Mouse (Mus musculus) macrophage (primary cell): Measurements from ENCODE around the gene Tspan15. TPM values are rescaled to one million over a fixed set of nuclear protein-coding genes. Genes with fewer than 3 reads are reported as not detected.

ENCODE experiments used
- H3K27ac ChIP-seq: fragments of 350-480 bp; formaldehyde crosslinking; 2 replicates; pipeline ENCODE4 v1.9.0; 2021
- H3K36me3 ChIP-seq: fragments of 350-480 bp; formaldehyde crosslinking; 2 replicates; pipeline ENCODE4 v1.9.0; 2021; ENCODE audit errors: inconsistent target
- H3K4me3 ChIP-seq: fragments of 350-480 bp; formaldehyde crosslinking; 2 replicates; pipeline ENCODE4 v1.9.0; 2021; ENCODE audit errors: inconsistent target
- H3K79me2 ChIP-seq: fragments of 350-480 bp; formaldehyde crosslinking; 2 replicates; pipeline ENCODE4 v1.9.0; 2021; ENCODE audit errors: inconsistent target
- WGBS: methylation state at CpG from one replicate; pipeline ENCODE4 v1.1.7; 2026; ENCODE audit warnings: inconsistent platforms; ENCODE audit not compliant: missing documents; 5-methylcytosine and 5-hydroxymethylcytosine counted together
- polyA plus RNA-seq: library from polyadenylated mRNA; stranded (reverse); fragments of 250-400 nt; gene quantifications from 3 replicates; pipeline ENCODE4 v1.2.4, GENCODE M21; 2018; ENCODE audit warnings: inconsistent platforms

The Tspan15 gene
- polyA plus RNA-seq, 1 experiment from 2014 or later: not detected

- Histone ChIP-seq H3K27ac (no peak overlapping the region), H3K4me3 (no peak overlapping the region), H3K36me3 (no peaks in the 10 kb centered on the region), H3K79me2 (no peaks in the 10 kb centered on the region)
- WGBS: 96% methylated on average over 5 of the region's 5 CpGs
Measured at GRCm38 (mm10) chr10:62145957-62146356, 85.1 kb downstream of the Tspan15 start.

GRCm38 (mm10) chr10:62143820-62144219 is 87.2 kb downstream of the Tspan15 start, which contains the start of gene Fam241b:
TSS of gene Fam241b (minus strand) at chr10:62143920.
- Histone ChIP-seq H3K79me2 (no peaks in the 10 kb centered on the region), H3K27ac (no peak within 1 kb of the TSS), H3K4me3 (no peak within 1 kb of the TSS), H3K36me3 (no peaks in the 10 kb centered on the region)
- 61% methylated on average over 8 of the region's 8 CpGs for WGBS

GRCm38 (mm10) chr10:62138040-62138439 is 93.0 kb downstream of the Tspan15 start:
- H3K27ac ChIP-seq: no peak overlapping the region
- 12% methylated on average over 3 of the region's 3 CpGs for WGBS
- no peaks in the 10 kb centered on the region for H3K36me3 ChIP-seq
- H3K4me3 ChIP-seq: no peak overlapping the region
- no peaks in the 10 kb centered on the region for H3K79me2 ChIP-seq

GRCm38 (mm10) chr10:62137150-62137549 is 93.9 kb downstream of the Tspan15 start:
- Histone ChIP-seq H3K4me3 (no peak overlapping the region), H3K27ac (no peak overlapping the region), H3K79me2 (no peaks in the 10 kb centered on the region), H3K36me3 (no peaks in the 10 kb centered on the region)
- 13% methylated on average over 4 of the region's 4 CpGs for WGBS

GRCm38 (mm10) chr10:62135696-62136470 is 95.2 kb downstream of the Tspan15 start:
- 6% methylated on average over 8 of the region's 8 CpGs for WGBS
- Histone ChIP-seq H3K36me3 (no peaks in the 10 kb centered on the region), H3K79me2 (no peaks in the 10 kb centered on the region), H3K27ac (no peak overlapping the region), H3K4me3 (no peak overlapping the region)

Other genes with a start within 250 kb of the Tspan15 start
- not detected in 3 replicates for gene Neurog3, start 98.2 kb downstream of the Tspan15 start, polyA plus RNA-seq
- gene Fam241b, start 87.3 kb downstream of the Tspan15 start, polyA plus RNA-seq: not detected in 3 replicates
- not detected in 3 replicates for gene Tacr2, start 21.2 kb upstream of the Tspan15 start, polyA plus RNA-seq
- 41.4 to 62.1 TPM (median 46.7 TPM) in 3 replicates for gene Hk1, start 148.7 kb upstream of the Tspan15 start, polyA plus RNA-seq
- not detected in 3 replicates for gene Hkdc1, start 191.2 kb upstream of the Tspan15 start, polyA plus RNA-seq
- 0.26 TPM in 1 of 3 replicates, not detected in the others for gene 4930507D05Rik, start 218.2 kb upstream of the Tspan15 start, polyA plus RNA-seq
- gene Supv3l1, start 218.5 kb upstream of the Tspan15 start, polyA plus RNA-seq: 9.8 to 13.0 TPM (median 12.9 TPM) in 3 replicates